In genomic region chr5:138251144-138251543, GRCm38 (mm10) we compare ENCODE assay signal across 11 mouse cellular contexts.
"Had no signal": no experiment of that assay in that cellular context is flagged by ENCODE, and none has a peak within 500 bp of the region (broad histone marks: within the 10 kb centered on the region; RNA-seq: fewer than 3 reads in every experiment).

No protein-coding gene starts in this region.

- DNase-seq: left cerebral cortex, postnatal 4 days; liver; liver, embryonic 13.5 days; liver, postnatal 0 days; lung, adult 18-20 months; lung, adult 2 months; lung, embryonic 14.5 days; lung, postnatal 10 days; lung, postnatal 14 days; lung, postnatal 36 days; midbrain, embryonic 14.5 days had no signal
